Mouse (Mus musculus) lung, postnatal 0 days (tissue): Measurements from ENCODE around the gene Txn2.

ENCODE experiments used
- CTCF ChIP-seq: IDR thresholded peaks from 2 replicates; pipeline ENCODE4 v1.5.1; 2016; ENCODE audit warnings: antibody characterized with exemption, mild to moderate bottlenecking
- EP300 ChIP-seq: IDR thresholded peaks from 2 replicates; pipeline ENCODE4 v1.6.1; 2016; ENCODE audit warnings: antibody characterized with exemption, mild to moderate bottlenecking, control low read depth

GRCm38 (mm10) chr15:77885945-77886344 lies 42.9 kb downstream of the Txn2 start:
- TF ChIP-seq EP300: no peak
- TF ChIP-seq CTCF: no peak
